Mouse (Mus musculus): ENCODE results near the gene Pik3r1. TPM values are rescaled to one million over a fixed set of nuclear protein-coding genes. Genes with fewer than 3 reads are reported as not detected.

Gene Pik3r1
- polyA plus RNA-seq, 1 experiment from 2014 or later: 30.8 TPM

GRCm38 (mm10) chr13:101713429-101714088 lies 54.5 kb downstream of the Pik3r1 start:
- Histone ChIP-seq H3K36me3 (peaks cover 2% of the 10 kb centered on the region; the same call in 1 of the 2 replicates), H3K27me3 (replicated peaks) (no peaks in the 10 kb centered on the region), H3K4me3 (replicated peaks) (no peak overlapping the region), H3K9ac (no peak overlapping the region), H3K4me2 (replicated peaks) (no peak overlapping the region), H3K27ac (no peak overlapping the region), H3K4me1 (replicated peaks) (0 out of 2 replicates have a peak, but pooled peaks cover 5% of the 10 kb centered on the region), H3K9me3 (no peaks in the 10 kb centered on the region)
- ATAC-seq: no peak
- WGBS: 86% methylated on average over 12 of the region's 12 CpGs

- ATAC-seq: no peak
- no peak overlapping the region for H3K27ac ChIP-seq
- H3K9me3 ChIP-seq: no peaks in the 10 kb centered on the region
- no peak overlapping the region for H3K4me2 ChIP-seq (replicated peaks)
- H3K4me1 ChIP-seq (replicated peaks): 0 out of 2 replicates have a peak, but pooled peaks cover 2% of the 10 kb centered on the region
- WGBS: 78% methylated on average over 9 of the region's 9 CpGs
- no peaks in the 10 kb centered on the region for H3K27me3 ChIP-seq (replicated peaks)
- H3K4me3 ChIP-seq (replicated peaks): no peak overlapping the region
- peaks cover 8% of the 10 kb centered on the region; the same call in 1 of the 2 replicates for H3K36me3 ChIP-seq
- no peak overlapping the region for H3K9ac ChIP-seq
These were observed 55.1 kb downstream of the Pik3r1 start for GRCm38 (mm10) chr13:101712720-101713428.

GRCm38 (mm10) chr13:101712099-101712498 lies 55.9 kb downstream of the Pik3r1 start:
- Histone ChIP-seq H3K27me3 (replicated peaks) (no peaks in the 10 kb centered on the region), H3K4me2 (replicated peaks) (no peak overlapping the region), H3K36me3 (peaks cover 10% of the 10 kb centered on the region; the same call in 1 of the 2 replicates), H3K9ac (no peak overlapping the region), H3K9me3 (no peaks in the 10 kb centered on the region), H3K4me1 (replicated peaks) (0 out of 2 replicates have a peak, but pooled peaks cover 2% of the 10 kb centered on the region), H3K27ac (no peak overlapping the region), H3K4me3 (replicated peaks) (no peak overlapping the region)
- 92% methylated on average over 9 of the region's 9 CpGs for WGBS
- ATAC-seq: no peak

- 0 out of 2 replicates have a peak, but pooled peaks cover 2% of the 10 kb centered on the region for H3K4me1 ChIP-seq (replicated peaks)
- ATAC-seq: no peak
- 81% methylated on average over 2 of the region's 2 CpGs for WGBS
These were observed 56.7 kb downstream of the Pik3r1 start for GRCm38 (mm10) chr13:101711301-101711700.

GRCm38 (mm10) chr13:101709788-101710187 lies 58.2 kb downstream of the Pik3r1 start:
- Histone ChIP-seq H3K4me3 (replicated peaks) (no peak overlapping the region), H3K9ac (no peak overlapping the region), H3K36me3 (peaks cover 10% of the 10 kb centered on the region; the same call in 1 of the 2 replicates), H3K9me3 (no peaks in the 10 kb centered on the region), H3K27me3 (replicated peaks) (no peaks in the 10 kb centered on the region), H3K27ac (no peak overlapping the region), H3K4me1 (replicated peaks) (0 out of 2 replicates have a peak, but pooled peaks cover 2% of the 10 kb centered on the region), H3K4me2 (replicated peaks) (no peak overlapping the region)
- ATAC-seq: no peak
- 82% methylated on average over 3 of the region's 3 CpGs for WGBS

More at GRCm38 (mm10) chr13:101711301-101711700, 56.7 kb downstream of the Pik3r1 start:
- H3K27ac ChIP-seq: no peak overlapping the region
- H3K4me2 ChIP-seq (replicated peaks): no peak overlapping the region
- H3K27me3 ChIP-seq (replicated peaks): no peaks in the 10 kb centered on the region
- no peak overlapping the region for H3K4me3 ChIP-seq (replicated peaks)
- H3K9ac ChIP-seq: no peak overlapping the region
- peaks cover 10% of the 10 kb centered on the region; the same call in 1 of the 2 replicates for H3K36me3 ChIP-seq
- no peaks in the 10 kb centered on the region for H3K9me3 ChIP-seq

- no peak overlapping the region for H3K4me3 ChIP-seq (replicated peaks)
- WGBS: 89% methylated on average over 9 of the region's 9 CpGs
- no peak overlapping the region for H3K9ac ChIP-seq
- no peak for ATAC-seq
- H3K27ac ChIP-seq: no peak overlapping the region
- no peaks in the 10 kb centered on the region for H3K27me3 ChIP-seq (replicated peaks)
- no peak overlapping the region for H3K4me2 ChIP-seq (replicated peaks)
- no peaks in the 10 kb centered on the region for H3K9me3 ChIP-seq
- H3K36me3 ChIP-seq: peaks cover 16% of the 10 kb centered on the region; the same call in 1 of the 2 replicates
- H3K4me1 ChIP-seq (replicated peaks): 0 out of 2 replicates have a peak, but pooled peaks cover 2% of the 10 kb centered on the region
These were observed 60.8 kb downstream of the Pik3r1 start for GRCm38 (mm10) chr13:101707226-101707625.

GRCm38 (mm10) chr13:101706426-101706825 lies 61.6 kb downstream of the Pik3r1 start:
- no peak overlapping the region for H3K4me3 ChIP-seq (replicated peaks)
- ATAC-seq: no peak
- no peak overlapping the region for H3K4me2 ChIP-seq (replicated peaks)
- H3K36me3 ChIP-seq: peaks cover 16% of the 10 kb centered on the region; the same call in 1 of the 2 replicates
- no peak overlapping the region for H3K9ac ChIP-seq
- no peak overlapping the region for H3K27ac ChIP-seq
- 0 out of 2 replicates have a peak, but pooled peaks cover 2% of the 10 kb centered on the region for H3K4me1 ChIP-seq (replicated peaks)
- no peaks in the 10 kb centered on the region for H3K27me3 ChIP-seq (replicated peaks)
- WGBS: 88% methylated on average over 7 of the region's 7 CpGs
- H3K9me3 ChIP-seq: no peaks in the 10 kb centered on the region

GRCm38 (mm10) chr13:101702096-101702775 lies 65.8 kb downstream of the Pik3r1 start:
- no peaks in the 10 kb centered on the region for H3K9me3 ChIP-seq
- WGBS: 83% methylated on average over 14 of the region's 14 CpGs
- no peak overlapping the region for H3K9ac ChIP-seq
- H3K27me3 ChIP-seq (replicated peaks): no peaks in the 10 kb centered on the region
- no peaks in the 10 kb centered on the region for H3K4me1 ChIP-seq (replicated peaks)
- H3K27ac ChIP-seq: no peak overlapping the region
- no peak for ATAC-seq
- peaks cover 9% of the 10 kb centered on the region; the same call in 1 of the 2 replicates for H3K36me3 ChIP-seq
- H3K4me3 ChIP-seq (replicated peaks): no peak overlapping the region
- H3K4me2 ChIP-seq (replicated peaks): no peak overlapping the region

- no peaks in the 10 kb centered on the region for H3K27me3 ChIP-seq (replicated peaks)
- no peaks in the 10 kb centered on the region for H3K9me3 ChIP-seq
- ATAC-seq: no peak
- peaks cover 9% of the 10 kb centered on the region; the same call in 1 of the 2 replicates for H3K36me3 ChIP-seq
- H3K4me2 ChIP-seq (replicated peaks): no peak overlapping the region
- no peak overlapping the region for H3K9ac ChIP-seq
- H3K4me1 ChIP-seq (replicated peaks): no peaks in the 10 kb centered on the region
- no peak overlapping the region for H3K4me3 ChIP-seq (replicated peaks)
- no peak overlapping the region for H3K27ac ChIP-seq
- WGBS: 87% methylated on average over 8 of the region's 8 CpGs
These were observed 66.4 kb downstream of the Pik3r1 start for GRCm38 (mm10) chr13:101701632-101702031.

GRCm38 (mm10) chr13:101699742-101700141 lies 68.3 kb downstream of the Pik3r1 start:
- H3K36me3 ChIP-seq: peaks cover 9% of the 10 kb centered on the region; the same call in 1 of the 2 replicates
- no peak overlapping the region for H3K27ac ChIP-seq
- H3K9ac ChIP-seq: no peak overlapping the region
- WGBS: 83% methylated on average over 5 of the region's 5 CpGs
- H3K4me3 ChIP-seq (replicated peaks): no peak overlapping the region
- no peak overlapping the region for H3K4me2 ChIP-seq (replicated peaks)
- ATAC-seq: no peak
- no peaks in the 10 kb centered on the region for H3K9me3 ChIP-seq
- peaks cover 5% of the 10 kb centered on the region for H3K4me1 ChIP-seq (replicated peaks)
- H3K27me3 ChIP-seq (replicated peaks): no peaks in the 10 kb centered on the region

GRCm38 (mm10) chr13:101697966-101698365 lies 70.1 kb downstream of the Pik3r1 start:
- no peak overlapping the region for H3K4me2 ChIP-seq (replicated peaks)
- peaks cover 6% of the 10 kb centered on the region for H3K4me1 ChIP-seq (replicated peaks)
- peaks cover 9% of the 10 kb centered on the region; the same call in 1 of the 2 replicates for H3K36me3 ChIP-seq
- H3K9ac ChIP-seq: no peak overlapping the region
- H3K27ac ChIP-seq: no peak overlapping the region
- no peak for ATAC-seq
- H3K27me3 ChIP-seq (replicated peaks): no peaks in the 10 kb centered on the region
- 70% methylated on average over 5 of the region's 5 CpGs for WGBS
- H3K4me3 ChIP-seq (replicated peaks): no peak overlapping the region
- no peaks in the 10 kb centered on the region for H3K9me3 ChIP-seq

- no peak for ATAC-seq
- Histone ChIP-seq H3K9ac (no peak overlapping the region), H3K9me3 (no peaks in the 10 kb centered on the region), H3K4me2 (replicated peaks) (no peak overlapping the region), H3K27me3 (replicated peaks) (no peaks in the 10 kb centered on the region), H3K4me3 (replicated peaks) (no peak overlapping the region), H3K4me1 (replicated peaks) (peaks cover 6% of the 10 kb centered on the region), H3K36me3 (peaks cover 6% of the 10 kb centered on the region; the same call in 1 of the 2 replicates), H3K27ac (no peak overlapping the region)
- 63% methylated on average over 5 of the region's 5 CpGs for WGBS
These were observed 70.6 kb downstream of the Pik3r1 start for GRCm38 (mm10) chr13:101697461-101697860.

Data from intestine, embryonic 15.5 days (tissue).